Comparison of ENCODE assay signal across 8 mouse cellular contexts in the genomic region with DNA sequence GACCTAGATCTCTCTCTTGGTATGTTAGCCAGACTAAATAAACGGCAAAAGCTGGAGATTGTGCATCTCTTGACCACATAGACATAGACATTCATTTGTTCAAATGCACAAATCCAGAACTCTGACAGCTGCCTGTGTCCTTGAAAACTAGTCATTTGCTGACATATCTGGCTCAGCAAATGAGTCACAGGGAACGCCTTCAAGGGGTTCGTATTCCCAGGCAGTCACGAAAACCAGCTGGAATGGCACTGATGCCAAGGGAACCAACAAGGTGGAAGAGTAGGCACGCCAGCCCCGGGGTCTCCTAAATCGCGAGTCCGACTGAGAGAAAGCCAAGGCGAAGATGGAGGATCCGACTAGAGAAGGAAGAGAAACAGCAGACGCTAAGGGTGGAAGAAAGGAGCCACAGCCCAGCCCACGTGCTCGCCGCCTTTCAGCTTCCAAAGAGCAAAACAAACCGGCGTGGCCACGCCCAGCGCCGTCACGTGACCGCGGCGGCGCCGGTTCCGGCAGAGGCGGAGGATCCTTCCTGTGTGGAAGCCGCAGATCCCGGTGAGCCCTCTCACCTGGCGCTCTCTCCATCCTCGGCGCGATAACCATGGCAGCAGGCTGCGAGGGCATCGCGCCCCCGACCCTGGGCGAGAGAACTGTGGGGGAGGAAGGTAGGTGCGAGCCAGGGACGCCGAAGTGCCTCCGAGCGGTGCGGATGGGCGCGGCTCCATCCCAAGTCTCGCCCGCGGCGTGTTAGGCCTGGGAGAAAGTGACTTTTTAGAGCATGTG. TPM values are rescaled to one million over a fixed set of nuclear protein-coding genes. Genes with fewer than 3 reads are reported as not detected.
DNase-seq lines count a peak whose midpoint lies in the region; ATAC-seq and TF ChIP-seq lines count a peak whose summit lies in the region.

A gene (plus strand): TSS at position 498 of the 780 bp plus-strand sequence.

- peak; percentile 89 for DNase-seq in adipocyte (ENCODE audit: low spot score)
- peak; percentile 84 to 88 for DNase-seq in gastrocnemius, adult 8-10 months (ENCODE audit: low spot score in 2 of 2)
- DNase-seq in induced T-regulatory cell, adult 2 months (ENCODE audit: low read depth) = peak; percentile 95
- DNase-seq in left cerebral cortex, adult 8-10 months (ENCODE audit: low spot score in 2 of 2) = peak; percentile 88
- DNase-seq in right cerebral cortex, adult 18-20 months = peak; percentile 93
- DNase-seq in urinary bladder, adult 2 months (ENCODE audit: low spot score) = peak; percentile 85

- H3K27ac ChIP-seq in cortical plate, adult 2 months (ENCODE audit: insufficient read depth, low read length) = 0 out of 2 replicates have a peak within 1 kb of the TSS, but pooled peaks have one; percentile 20

- peak; percentile 76 for ATAC-seq in megakaryocyte, adult 5-6 weeks (ENCODE audit: poor library complexity, severe bottlenecking)

- TF ChIP-seq CTCF in cortical plate, adult 2 months (IDR thresholded peaks at IDR 0.05; ENCODE audit: extremely low read depth, insufficient read depth, low read length) = no peak

- H3K4me3 ChIP-seq in cortical plate, adult 2 months (ENCODE audit: insufficient read depth, low read length) = peak within 1 kb of the TSS; percentile 79

- peak; percentile 85; the same call in 1 of the 2 replicates for TF ChIP-seq POLR2A in cortical plate, adult 2 months (IDR thresholded peaks at IDR 0.05; ENCODE audit: extremely low read depth, insufficient read depth, low read length)

- H3K4me1 ChIP-seq in cortical plate, adult 2 months (ENCODE audit: control insufficient read depth, insufficient read depth, low read length) = peaks cover 4% of the 10 kb centered on the region

RNA-seq across cellular contexts. Expression of the gene that starts here (rescaled TPM):
- polyA plus RNA-seq in cortical plate, adult 2 months (2012; rRNA removed) = 6.4 TPM in 2 replicates
- total RNA-seq in gastrocnemius, adult 8-10 months (2022) = 1 to 10 TPM; 2.8 to 4.2 (median 3.7) TPM
- total RNA-seq in left cerebral cortex, adult 8-10 months (2022) = 1 to 10 TPM; 6.4 to 7.5 (median 6.9) TPM
- total RNA-seq in megakaryocyte, adult 5-6 weeks (2015) = 6.6 and 7.3 TPM in 2 replicates
- 6.1 and 6.7 TPM in 2 replicates for total RNA-seq in megakaryocyte, adult 5-6 weeks (2017)
- polyA plus RNA-seq in urinary bladder, adult 2 months (2012; rRNA removed) = 7.7 and 8.7 TPM in 2 replicates

Comparison
In these comparisons a context has a peak if more than half of its experiments do, and no peak if none do; other contexts are left out.
1. Peak in every context shown above with its lines: DNase-seq, ATAC-seq, H3K4me3 ChIP-seq and H3K27ac ChIP-seq.